Mouse (Mus musculus): ENCODE measurements around the gene Hsbp1. TPM values are rescaled to one million over a fixed set of nuclear protein-coding genes. Genes with fewer than 3 reads are reported as not detected.

Gene Hsbp1
- total RNA-seq, 4 experiments from 2014 or later: 154 to 167 (median 157) TPM

GRCm38 (mm10) chr8:119385854-119386253, 41.6 kb downstream of the Hsbp1 start:
- no peak for DNase-seq (ENCODE audit: low spot score)

GRCm38 (mm10) chr8:119386988-119387387, 42.7 kb downstream of the Hsbp1 start:
- no peak for DNase-seq (ENCODE audit: low spot score)

GRCm38 (mm10) chr8:119394097-119394496, 49.8 kb downstream of the Hsbp1 start:
- no peak for DNase-seq (ENCODE audit: low spot score)

DNA sequence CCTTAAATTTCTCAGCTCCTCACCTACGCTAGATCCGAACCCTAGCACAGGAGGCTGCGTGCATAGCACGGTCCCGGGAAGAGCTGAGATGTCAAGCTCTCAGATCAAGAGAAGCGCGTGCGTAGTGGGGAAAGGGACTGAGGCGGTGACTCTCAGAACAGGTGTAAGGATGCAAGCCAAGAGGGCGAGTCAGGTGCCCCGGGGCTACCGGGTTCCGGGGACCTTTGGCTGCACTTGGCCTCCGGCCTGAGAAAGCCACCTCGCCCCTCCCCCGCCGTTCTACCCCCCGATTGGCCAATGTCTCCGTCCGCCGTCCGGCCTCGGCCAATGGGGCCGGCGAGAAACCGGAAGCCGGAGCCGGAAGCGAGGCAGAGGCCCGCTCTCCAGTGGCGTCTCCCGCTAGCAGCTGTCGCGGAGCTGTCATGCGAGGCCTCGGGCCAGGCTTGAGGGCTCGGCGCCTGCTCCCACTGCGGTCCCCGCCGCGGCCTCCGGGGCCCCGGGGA, 50.3 kb downstream of the Hsbp1 start, which contains the start of gene Mlycd:
Gene Mlycd, plus strand, starts transcription at position 355 of the 503 bp plus-strand sequence.
- DNase-seq (ENCODE audit: low spot score): peak; percentile 91

GRCm38 (mm10) chr8:119395072-119395950, 51.0 kb downstream of the Hsbp1 start:
- no peak for DNase-seq (ENCODE audit: low spot score)

Other genes with a start within 250 kb of the Hsbp1 start
- gene Mlycd, start 50.4 kb downstream of the Hsbp1 start, total RNA-seq (2022): 100 to 1,000 TPM; 102 to 129 (median 123) TPM
- 1 to 10 TPM; 3.4 to 7.6 (median 5.8) TPM for gene Osgin1, start 89.6 kb downstream of the Hsbp1 start, total RNA-seq (2022)
- gene Necab2, start 102.2 kb downstream of the Hsbp1 start, total RNA-seq (2022): not detected
- not detected for gene Slc38a8, start 157.2 kb downstream of the Hsbp1 start, total RNA-seq (2022)
- gene Mbtps1, start 214.2 kb downstream of the Hsbp1 start, total RNA-seq (2022): 10 to 100 TPM; 31.1 to 34.9 (median 33.1) TPM
- gene Hsdl1, start 230.7 kb downstream of the Hsbp1 start, total RNA-seq (2022): 10 to 100 TPM; 18.4 to 22.3 (median 19.8) TPM
- gene Dnaaf1, start 230.7 kb downstream of the Hsbp1 start, total RNA-seq (2022): not detected